Mouse (Mus musculus) stomach, embryonic 14.5 days (tissue): Measurements from ENCODE around the gene Il11ra1. TPM values are rescaled to one million over a fixed set of nuclear protein-coding genes. Genes with fewer than 3 reads are reported as not detected.
"Not testable (repeated sequence)": the region's sequence is repeated elsewhere in the genome, so short reads cannot be mapped to it uniquely, and the experiment has no call there.

Experiments used
- ATAC-seq: fragments of 200-750 bp; cut with Nextera tagmentation; 2 replicates; pipeline ENCODE4 v1.8.0; 2017; ENCODE audit warnings: low read depth, moderate TSS enrichment; ENCODE audit not compliant: insufficient number of reproducible peaks, insufficient read depth, low FRiP score
- H3K27ac ChIP-seq: fragments of 300-500 bp; sonication (generic); 2 replicates; pipeline ENCODE4 v1.5.1; 2014; ENCODE audit warnings: mild to moderate bottlenecking, low read length, moderate library complexity, mixed read lengths
- H3K27me3 ChIP-seq: fragments of 300-500 bp; sonication (generic); 2 replicates; pipeline ENCODE4 v1.6.1; 2014; ENCODE audit warnings: low read length, control low read depth, mixed read lengths; ENCODE audit not compliant: control insufficient read depth, insufficient read depth
- H3K36me3 ChIP-seq: fragments of 300-500 bp; sonication (generic); 2 replicates; pipeline ENCODE4 v1.6.1; 2014; ENCODE audit warnings: mild to moderate bottlenecking, control low read depth, low read length, moderate library complexity, mixed read lengths; ENCODE audit not compliant: control insufficient read depth, insufficient read depth
- H3K4me1 ChIP-seq: fragments of 300-500 bp; sonication (generic); 2 replicates; pipeline ENCODE4 v1.6.1; 2014; ENCODE audit warnings: low read length, control low read depth, mixed read lengths; ENCODE audit not compliant: control insufficient read depth, insufficient read depth
- H3K4me2 ChIP-seq: fragments of 300-500 bp; sonication (generic); replicated peaks from 2 replicates; pipeline ENCODE4 v1.6.1; 2014; ENCODE audit warnings: low read depth, low read length, control low read depth
- H3K4me3 ChIP-seq: fragments of 300-500 bp; sonication (generic); 2 replicates; pipeline ENCODE4 v1.5.1; 2014; ENCODE audit warnings: low read depth, low read length, control low read depth
- H3K9ac ChIP-seq: fragments of 300-500 bp; sonication (generic); replicated peaks from 2 replicates; pipeline ENCODE4 v1.6.1; 2014; ENCODE audit warnings: low read depth, mild to moderate bottlenecking, control low read depth, low read length, moderate library complexity, mixed read lengths
- H3K9me3 ChIP-seq: fragments of 300-500 bp; sonication (generic); 2 replicates; pipeline ENCODE4 v1.6.1; 2016; ENCODE audit warnings: low read depth, low read length, control low read depth; ENCODE audit not compliant: control insufficient read depth
- WGBS: fragments of 180-500 bp; shearing (Covaris S2); extraction: QIAGEN DNeasy Blood & Tissue Kit; methylation state at CpG from one replicate; pipeline ENCODE4 v1.1.7; 2014; 5-methylcytosine and 5-hydroxymethylcytosine counted together
- polyA plus RNA-seq: library from polyadenylated mRNA; unstranded; fragments of >200 nt; fragmentation: Nextera tagmentation; extraction: Ambion mirVana; gene quantifications from 2 replicates; pipeline ENCODE4 v1.2.1, GENCODE M21; 2014

Il11ra1 gene
- polyA plus RNA-seq, 1 experiment from 2014 or later: 162 TPM

DNA sequence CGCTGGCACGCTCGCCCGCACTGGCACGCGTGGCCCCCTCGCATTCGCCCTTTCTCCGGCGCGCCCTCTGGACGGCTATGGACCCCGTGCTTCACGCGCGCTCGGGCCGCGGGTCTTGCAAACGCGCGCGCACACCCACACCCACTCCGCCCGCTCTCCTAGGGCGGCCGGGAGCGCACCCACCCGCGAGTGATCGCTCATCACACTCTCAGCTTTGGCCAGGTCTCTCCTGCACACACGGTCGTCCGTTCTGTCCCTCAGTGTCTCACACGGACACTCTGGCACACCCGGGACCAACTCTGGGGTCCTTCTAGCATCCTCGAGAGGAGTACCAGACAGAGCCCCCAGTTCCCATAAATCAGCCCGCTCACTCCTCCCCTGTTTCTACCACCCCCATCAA is 4.0 kb upstream of the Il11ra1 start:
- not testable (repeated sequence) for H3K27ac ChIP-seq, H3K9ac ChIP-seq, H3K4me3 ChIP-seq, ATAC-seq, H3K36me3 ChIP-seq, H3K4me2 ChIP-seq, H3K9me3 ChIP-seq, H3K27me3 ChIP-seq, H3K4me1 ChIP-seq
- 4% methylated on average over 17 of the region's 38 CpGs for WGBS

DNA sequence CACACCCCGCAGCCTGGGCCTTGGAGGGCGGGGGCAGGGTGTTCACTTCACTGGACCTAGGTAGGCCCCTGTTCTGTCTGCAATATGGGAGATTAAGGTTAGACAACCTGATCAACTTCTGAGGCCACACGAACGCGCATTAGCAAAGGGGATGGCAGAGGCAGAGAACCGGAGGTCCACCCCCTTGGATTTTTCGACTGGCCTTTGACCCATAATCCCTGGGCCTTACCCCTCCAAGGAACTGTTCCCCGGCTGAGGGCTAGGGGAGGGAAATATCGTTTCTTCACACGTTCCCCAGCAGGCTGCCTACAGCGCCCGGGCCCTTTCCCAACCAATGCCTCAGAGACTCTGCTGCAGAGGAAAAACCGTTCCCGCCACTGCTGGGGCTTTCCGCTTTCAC is 3.3 kb upstream of the Il11ra1 start:
- H3K9ac ChIP-seq, H3K4me1 ChIP-seq, H3K4me2 ChIP-seq, H3K4me3 ChIP-seq, H3K27ac ChIP-seq, H3K36me3 ChIP-seq, ATAC-seq, H3K27me3 ChIP-seq, H3K9me3 ChIP-seq: not testable (repeated sequence)
- whole genome bisulfite sequencing: 20% methylated on average over 13 of the region's 15 CpGs

DNA sequence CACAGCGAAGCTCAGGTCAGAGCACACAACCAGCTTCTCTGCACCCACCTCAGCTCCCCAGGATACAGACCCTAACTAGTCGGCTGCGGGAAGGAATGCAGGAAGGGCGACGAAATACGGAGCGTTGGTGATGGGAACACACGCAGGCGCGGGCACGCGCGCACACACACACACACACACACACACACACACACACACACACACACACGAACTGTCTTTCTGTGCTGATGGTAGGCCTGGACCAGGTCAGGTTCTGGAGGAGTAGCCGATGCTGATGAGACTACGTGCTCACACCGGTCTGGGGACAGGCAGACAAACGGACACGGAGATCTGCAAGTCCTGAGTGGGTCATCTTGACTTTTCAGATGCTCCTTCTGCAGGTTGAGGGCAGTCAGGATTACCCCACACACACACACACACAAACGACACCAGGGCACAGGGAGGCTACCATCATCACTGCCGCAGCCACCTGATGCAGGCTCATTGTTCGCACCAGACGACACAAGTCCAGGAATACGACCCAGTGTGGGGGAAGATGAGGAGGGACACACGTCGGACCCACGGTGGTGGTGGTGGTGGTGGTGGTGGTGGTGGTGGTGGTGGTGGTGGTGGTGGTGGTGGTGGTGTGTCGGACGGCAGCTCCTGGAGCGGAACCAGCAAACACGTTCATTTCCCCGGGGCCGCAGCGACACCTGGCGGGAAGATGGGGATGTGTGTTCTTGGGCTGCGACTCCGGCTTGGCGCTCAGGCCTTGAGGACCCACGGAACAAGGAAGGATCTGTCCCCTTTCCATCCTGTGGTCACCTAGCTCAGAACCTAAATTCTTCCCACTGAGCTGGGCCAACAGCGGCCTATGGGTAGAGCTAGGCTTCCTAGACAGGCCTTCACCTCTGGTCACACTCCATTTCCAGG is 2.6 kb upstream of the Il11ra1 start, which contains the start of gene Cntfr:
TSS of gene Cntfr (minus strand) at position 160 of the 912 bp plus-strand sequence.
- not testable (repeated sequence) for H3K27me3 ChIP-seq, H3K9me3 ChIP-seq, H3K9ac ChIP-seq, H3K36me3 ChIP-seq, H3K4me1 ChIP-seq, ATAC-seq, H3K4me2 ChIP-seq, H3K27ac ChIP-seq, H3K4me3 ChIP-seq
- 16% methylated on average over 32 of the region's 40 CpGs for WGBS

DNA sequence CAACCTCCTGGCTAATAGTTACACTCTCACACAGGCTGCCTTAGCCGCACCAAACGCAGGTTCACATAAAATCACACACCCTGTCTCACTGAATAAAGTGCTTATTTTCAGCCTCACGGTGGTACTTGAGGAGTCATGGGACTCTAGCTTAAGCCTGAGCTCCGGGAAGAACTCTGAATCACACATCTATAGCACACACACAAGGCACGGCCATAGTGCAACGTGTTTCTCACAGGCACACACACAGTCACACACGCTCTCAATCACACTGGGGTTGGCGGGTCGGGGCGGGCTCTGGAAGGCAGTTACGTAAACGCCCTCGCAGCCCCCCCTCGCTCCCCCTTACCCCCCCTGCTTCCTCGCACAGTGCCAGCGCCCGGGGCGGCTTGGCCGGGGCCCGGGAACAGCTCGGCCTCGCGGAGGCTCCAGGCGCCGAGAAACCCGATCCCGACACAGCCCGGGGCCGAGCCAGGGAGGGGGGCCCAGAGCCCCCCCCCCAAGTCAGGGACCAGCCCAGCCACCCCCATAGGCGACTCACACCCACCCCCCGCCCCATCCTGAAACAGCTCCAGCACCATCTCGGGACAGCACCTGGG is 1.3 kb upstream of the Il11ra1 start:
- ATAC-seq, H3K4me3 ChIP-seq, H3K27me3 ChIP-seq, H3K4me1 ChIP-seq, H3K4me2 ChIP-seq, H3K9ac ChIP-seq, H3K27ac ChIP-seq, H3K36me3 ChIP-seq, H3K9me3 ChIP-seq: not testable (repeated sequence)
- 8% methylated on average over 17 of the region's 32 CpGs for WGBS

DNA sequence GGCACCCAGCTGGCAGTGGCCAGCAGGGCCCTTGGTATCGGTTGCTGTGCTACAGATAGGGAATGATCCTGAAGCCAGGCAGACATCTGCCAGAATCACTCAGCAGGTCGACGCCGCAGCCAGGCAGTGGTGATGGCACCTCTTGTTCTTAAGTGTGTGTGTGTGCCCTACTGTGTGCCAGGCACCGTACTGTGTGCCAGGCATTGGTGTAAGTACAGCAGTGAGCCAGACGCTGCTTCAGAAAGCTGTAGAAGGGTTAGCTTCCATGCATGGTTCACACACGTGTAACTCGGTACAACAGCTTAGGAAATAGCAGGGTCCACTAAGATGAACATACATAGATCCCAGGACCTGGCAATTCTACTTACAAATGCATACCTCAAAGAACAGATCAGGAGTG is 435 bp downstream of the Il11ra1 start:
- not testable (repeated sequence) for H3K27me3 ChIP-seq, H3K27ac ChIP-seq, ATAC-seq, H3K9ac ChIP-seq, H3K36me3 ChIP-seq, H3K4me2 ChIP-seq, H3K4me1 ChIP-seq, H3K9me3 ChIP-seq, H3K4me3 ChIP-seq
- WGBS: 75% methylated on average over 1 of the region's 8 CpGs

DNA sequence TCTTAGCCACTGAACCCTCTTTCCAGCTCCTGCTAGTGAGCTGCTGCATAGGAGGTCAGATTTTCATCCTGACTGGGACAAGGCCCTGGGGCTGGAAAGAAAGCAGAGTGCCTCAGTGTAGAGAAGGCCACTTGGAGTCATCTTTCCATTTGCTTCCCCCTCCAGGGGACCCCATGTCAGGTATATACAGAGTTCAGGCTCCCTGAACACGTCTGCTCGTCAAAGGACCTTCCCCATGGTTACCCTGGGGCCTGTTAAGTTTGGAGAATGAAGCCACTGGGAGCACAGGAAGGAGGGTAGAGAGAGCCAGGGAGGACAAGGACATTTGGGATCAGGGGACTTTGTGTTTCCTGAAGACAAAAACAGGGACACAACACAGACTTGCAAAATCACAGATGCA is 2.4 kb downstream of the Il11ra1 start:
- H3K27ac ChIP-seq, H3K4me1 ChIP-seq, H3K27me3 ChIP-seq, ATAC-seq, H3K9ac ChIP-seq, H3K36me3 ChIP-seq, H3K9me3 ChIP-seq, H3K4me3 ChIP-seq, H3K4me2 ChIP-seq: not testable (repeated sequence)
- WGBS: 64% methylated on average over 2 of the region's 2 CpGs

DNA sequence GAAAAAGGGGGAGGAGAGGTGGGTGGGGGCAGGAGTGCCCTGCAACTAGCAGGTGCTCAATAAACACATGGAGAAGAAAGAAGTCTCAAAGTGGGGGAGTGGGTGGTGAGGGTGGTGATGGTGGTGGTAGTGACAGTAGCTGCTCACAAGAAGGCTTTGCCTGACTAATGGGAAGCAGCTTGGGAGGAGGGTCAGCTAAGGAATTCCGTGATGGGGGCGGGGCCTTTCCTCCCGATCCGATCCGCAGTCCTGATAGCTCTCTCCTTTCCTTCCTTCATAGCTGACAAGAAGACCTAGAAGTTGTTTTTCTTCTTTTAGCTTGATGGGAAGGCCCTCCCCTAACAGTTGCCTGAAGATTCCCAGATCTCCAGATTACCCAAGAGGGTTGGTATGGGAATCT is 4.9 kb downstream of the Il11ra1 start:
- WGBS: 6% methylated on average over 5 of the region's 5 CpGs
- Histone ChIP-seq H3K9me3 (no peaks in the 10 kb centered on the region), H3K4me2 (no peak overlapping the region), H3K9ac (no peak overlapping the region), H3K4me3 (no peak overlapping the region), H3K36me3 (no peaks in the 10 kb centered on the region), H3K27ac (no peak overlapping the region), H3K27me3 (no peaks in the 10 kb centered on the region), H3K4me1 (peaks cover 4% of the 10 kb centered on the region; the same call in 1 of the 2 replicates)
- ATAC-seq: no peak

DNA sequence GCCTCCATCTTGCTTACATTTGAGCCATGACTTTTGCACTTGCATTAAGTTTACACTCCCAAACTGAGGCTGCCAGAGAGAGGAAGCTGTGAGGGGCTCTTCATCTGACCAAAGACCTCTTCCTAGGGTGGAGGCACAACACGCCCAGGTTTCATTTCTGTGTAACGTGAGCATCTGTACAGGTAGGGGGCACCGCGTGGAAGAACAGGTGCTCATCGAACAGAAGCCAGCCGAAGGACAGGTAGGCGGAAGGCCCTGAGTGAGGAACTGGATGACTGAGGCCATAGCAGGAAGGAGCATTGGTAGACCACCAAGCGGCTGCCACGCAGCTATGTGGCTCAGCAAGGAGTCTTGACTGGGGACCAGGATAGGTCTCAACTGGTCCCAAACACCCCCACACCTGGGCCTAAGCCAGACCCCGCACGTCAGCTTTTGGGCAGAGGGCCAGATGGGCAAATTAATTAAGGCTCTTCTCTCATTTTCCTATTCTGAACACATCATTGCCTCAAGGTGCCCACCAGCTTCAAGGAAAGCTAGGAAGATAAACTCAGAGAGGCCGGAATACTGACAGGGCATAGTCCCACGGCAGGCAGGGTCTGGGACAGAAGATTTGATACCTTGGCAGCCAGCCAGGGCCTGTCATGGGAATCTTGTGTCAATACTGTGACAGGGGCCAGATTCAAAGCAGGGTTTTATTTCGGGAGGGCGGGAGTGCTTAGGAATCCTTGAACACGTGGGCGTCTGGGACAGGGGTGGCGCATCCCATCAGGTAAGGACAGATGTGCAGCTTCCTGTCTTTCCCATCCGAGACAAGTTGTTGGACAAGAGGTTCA is 6.3 kb downstream of the Il11ra1 start:
- peaks cover 4% of the 10 kb centered on the region; the same call in 1 of the 2 replicates for H3K4me1 ChIP-seq
- H3K9me3 ChIP-seq: no peaks in the 10 kb centered on the region
- no peak overlapping the region for H3K4me2 ChIP-seq
- no peaks in the 10 kb centered on the region for H3K27me3 ChIP-seq
- 0 out of 2 replicates have a peak, but pooled peaks cover 4% of the 10 kb centered on the region for H3K36me3 ChIP-seq
- ATAC-seq: no peak
- H3K27ac ChIP-seq: no peak overlapping the region
- 66% methylated on average over 19 of the region's 19 CpGs for WGBS
- no peak overlapping the region for H3K9ac ChIP-seq
- no peak overlapping the region for H3K4me3 ChIP-seq
